Mouse (Mus musculus) central nervous system, embryonic 14 days (tissue): Measurements from ENCODE around the gene Shox2. TPM values are rescaled to one million over a fixed set of nuclear protein-coding genes. Genes with fewer than 3 reads are reported as not detected.

ENCODE experiments used
- polyA plus RNA-seq: library from polyadenylated mRNA; depleted of rRNA; stranded (reverse); fragments of >200 nt; gene quantifications from 2 replicates; pipeline ENCODE4 v1.2.3, GENCODE M21; 2012; rRNA removed

Shox2 gene
- 26.0 and 34.3 TPM in 2 replicates for polyA plus RNA-seq

DNA sequence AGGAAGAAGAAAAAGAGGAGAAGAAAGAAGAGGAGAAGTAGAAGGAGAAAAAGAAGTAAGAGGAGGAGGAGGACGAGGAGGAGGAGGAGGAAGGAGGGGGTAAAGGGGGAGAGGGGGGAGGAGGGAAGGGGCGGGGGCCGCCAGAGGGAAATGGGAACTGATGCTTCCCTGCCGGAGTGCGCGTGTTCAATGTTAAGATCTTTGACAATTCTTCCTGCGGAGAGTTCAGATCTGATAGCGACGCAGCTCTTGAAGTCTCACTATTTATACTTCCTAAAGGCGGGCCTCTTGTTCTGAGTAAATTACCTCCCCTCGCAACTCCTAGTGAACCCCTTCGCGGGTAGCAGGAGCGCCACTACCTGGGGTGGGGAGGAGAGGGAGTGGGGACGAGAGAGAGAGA is at the start of gene Shox2:
Shox2 (minus strand) TSS at position 66 of the 400 bp plus-strand sequence.

DNA sequence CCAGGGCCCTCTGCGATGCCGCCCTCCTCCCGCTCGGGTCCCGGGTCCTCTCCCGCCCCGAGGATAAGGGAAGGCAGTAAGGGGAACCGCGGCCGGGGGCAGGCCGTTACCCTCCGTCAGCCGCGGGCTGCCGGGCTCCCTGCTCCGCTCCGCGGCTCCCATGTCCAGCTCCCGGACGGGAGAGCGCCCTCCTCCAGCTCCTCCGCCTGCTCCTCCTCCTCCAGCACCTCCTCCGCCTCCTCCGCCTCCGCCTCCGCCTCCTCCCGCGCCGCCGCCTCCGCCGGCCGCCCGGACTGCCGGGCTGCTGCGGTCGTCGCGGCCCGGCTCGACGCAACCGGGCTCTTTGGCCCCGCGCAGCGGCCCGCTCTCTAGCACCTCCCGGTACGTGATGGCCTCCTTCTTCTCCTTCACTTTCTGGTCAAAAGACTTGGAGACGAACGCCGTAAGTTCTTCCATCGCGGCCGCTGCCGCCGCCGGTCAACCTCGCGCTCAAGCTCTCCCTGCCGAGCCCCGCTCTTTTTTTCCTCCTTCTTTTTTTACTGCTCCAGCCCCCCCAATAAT is 390 bp downstream of the Shox2 start, which contains the start of gene Rsrc1:
Rsrc1 (plus strand) TSS at position 290 of the 561 bp plus-strand sequence.

Other genes starting within 250 kb of the Shox2 start
- gene Rsrc1, start 381 bp downstream of the Shox2 start, polyA plus RNA-seq: 20.4 and 21.2 TPM in 2 replicates